Mouse (Mus musculus): Measurements from ENCODE around the gene Dop1b. TPM values are rescaled to one million over a fixed set of nuclear protein-coding genes. Genes with fewer than 3 reads are reported as not detected.

The Dop1b gene
- polyA plus RNA-seq, 1 experiment from 2014 or later: 30.7 TPM

GRCm38 (mm10) chr16:93726186-93726585, 14.5 kb downstream of the Dop1b start:
- Histone ChIP-seq H3K36me3 (ENCODE audit: inconsistent target) (peaks cover 19% of the 10 kb centered on the region; the same call in 1 of the 2 replicates), H3K4me3 (ENCODE audit: inconsistent target) (no peak overlapping the region), H3K27ac (no peak overlapping the region), H3K79me2 (ENCODE audit: inconsistent target) (peaks cover 17% of the 10 kb centered on the region; the same call in 1 of the 2 replicates)
- 100% methylated on average over 4 of the region's 4 CpGs for WGBS (ENCODE audit: missing documents)

DNA sequence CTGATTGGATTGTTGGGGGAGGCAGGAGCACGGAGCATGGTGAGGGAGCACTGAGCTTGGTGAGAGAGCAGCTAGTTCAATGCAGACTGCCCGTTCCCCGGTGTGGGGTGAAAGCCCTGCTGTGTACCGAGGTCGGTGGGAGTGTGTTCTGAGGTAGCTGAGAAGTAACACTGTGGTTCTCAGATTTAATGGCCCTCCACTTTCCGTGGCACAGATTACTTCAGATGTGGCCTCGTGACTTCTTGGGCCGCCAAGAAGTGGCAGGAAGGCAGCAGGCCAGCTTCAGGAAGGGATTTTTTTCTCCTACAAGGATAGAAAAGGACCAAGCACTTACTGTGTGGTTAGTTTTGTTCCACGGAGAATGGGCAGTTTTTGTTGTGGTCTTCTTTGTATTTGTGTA, 17.0 kb downstream of the Dop1b start:
- WGBS (ENCODE audit: missing documents): 78% methylated on average over 9 of the region's 9 CpGs
- Histone ChIP-seq H3K4me3 (ENCODE audit: inconsistent target) (no peak overlapping the region), H3K79me2 (ENCODE audit: inconsistent target) (peaks cover 1% of the 10 kb centered on the region; the same call in 1 of the 2 replicates), H3K27ac (no peak overlapping the region), H3K36me3 (ENCODE audit: inconsistent target) (peaks cover 19% of the 10 kb centered on the region; the same call in 1 of the 2 replicates)

GRCm38 (mm10) chr16:93729801-93730721, 18.4 kb downstream of the Dop1b start:
- Histone ChIP-seq H3K4me3 (ENCODE audit: inconsistent target) (no peak overlapping the region), H3K36me3 (ENCODE audit: inconsistent target) (peaks cover 27% of the 10 kb centered on the region), H3K27ac (no peak overlapping the region), H3K79me2 (ENCODE audit: inconsistent target) (no peaks in the 10 kb centered on the region; the same call in 1 of the 2 replicates)
- WGBS (ENCODE audit: missing documents): 89% methylated on average over 22 of the region's 23 CpGs

- WGBS (ENCODE audit: missing documents): 98% methylated on average over 8 of the region's 8 CpGs
- H3K4me3 ChIP-seq (ENCODE audit: inconsistent target): no peak overlapping the region
- peaks cover 29% of the 10 kb centered on the region for H3K36me3 ChIP-seq (ENCODE audit: inconsistent target)
- no peaks in the 10 kb centered on the region; the same call in 1 of the 2 replicates for H3K79me2 ChIP-seq (ENCODE audit: inconsistent target)
- H3K27ac ChIP-seq: no peak overlapping the region
Observed at GRCm38 (mm10) chr16:93731310-93731709, 19.6 kb downstream of the Dop1b start.

GRCm38 (mm10) chr16:93732875-93733569, 21.3 kb downstream of the Dop1b start:
- 91% methylated on average over 18 of the region's 18 CpGs for WGBS (ENCODE audit: missing documents)
- H3K4me3 ChIP-seq (ENCODE audit: inconsistent target): no peak overlapping the region
- peaks cover 29% of the 10 kb centered on the region for H3K36me3 ChIP-seq (ENCODE audit: inconsistent target)
- H3K27ac ChIP-seq: no peak overlapping the region
- H3K79me2 ChIP-seq (ENCODE audit: inconsistent target): no peaks in the 10 kb centered on the region; the same call in 1 of the 2 replicates

DNA sequence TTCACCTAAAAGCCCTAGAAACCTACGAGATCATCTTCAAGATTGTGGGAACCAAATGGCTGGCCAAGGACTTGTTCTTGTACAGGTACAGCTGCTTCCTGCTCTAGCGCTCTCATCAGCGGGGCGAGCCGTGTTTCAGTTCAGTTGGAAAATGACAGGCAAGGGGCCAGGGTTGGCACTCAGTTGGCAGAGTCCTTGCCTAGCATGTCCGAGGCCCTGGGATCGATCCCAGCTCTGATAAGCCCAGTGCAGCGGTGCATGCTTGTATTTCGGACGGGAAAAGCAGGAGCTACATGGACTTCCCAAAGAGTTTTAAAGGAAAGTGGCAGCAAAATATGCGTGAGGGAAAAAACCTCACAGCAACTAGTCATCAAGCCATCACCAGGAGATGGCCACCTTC, 27.5 kb downstream of the Dop1b start:
- Histone ChIP-seq H3K27ac (no peak overlapping the region), H3K36me3 (ENCODE audit: inconsistent target) (peaks cover 37% of the 10 kb centered on the region), H3K79me2 (ENCODE audit: inconsistent target) (no peaks in the 10 kb centered on the region), H3K4me3 (ENCODE audit: inconsistent target) (no peak overlapping the region)
- WGBS (ENCODE audit: missing documents): 94% methylated on average over 11 of the region's 11 CpGs

DNA sequence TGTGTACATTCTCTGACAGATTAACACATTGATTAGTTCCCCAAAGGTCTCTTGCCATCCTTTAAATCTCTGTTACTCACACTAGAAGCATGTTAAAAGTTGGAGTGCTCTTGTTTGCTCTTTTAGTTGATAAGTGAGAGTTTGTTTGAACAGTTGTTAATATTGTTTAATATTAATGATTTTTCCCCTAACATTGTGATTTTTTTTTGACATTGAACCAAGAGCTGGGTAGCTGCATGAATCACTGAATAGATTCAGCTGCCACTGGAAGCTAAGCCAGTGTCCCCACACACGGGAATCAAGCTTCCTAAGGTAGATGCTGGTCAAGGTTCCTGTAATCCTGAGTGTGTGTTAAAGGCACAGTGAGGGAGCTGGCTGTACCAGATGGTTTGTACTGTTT, 31.2 kb downstream of the Dop1b start:
- Histone ChIP-seq H3K36me3 (ENCODE audit: inconsistent target) (peaks cover 22% of the 10 kb centered on the region; the same call in 1 of the 2 replicates), H3K27ac (no peak overlapping the region)

DNA sequence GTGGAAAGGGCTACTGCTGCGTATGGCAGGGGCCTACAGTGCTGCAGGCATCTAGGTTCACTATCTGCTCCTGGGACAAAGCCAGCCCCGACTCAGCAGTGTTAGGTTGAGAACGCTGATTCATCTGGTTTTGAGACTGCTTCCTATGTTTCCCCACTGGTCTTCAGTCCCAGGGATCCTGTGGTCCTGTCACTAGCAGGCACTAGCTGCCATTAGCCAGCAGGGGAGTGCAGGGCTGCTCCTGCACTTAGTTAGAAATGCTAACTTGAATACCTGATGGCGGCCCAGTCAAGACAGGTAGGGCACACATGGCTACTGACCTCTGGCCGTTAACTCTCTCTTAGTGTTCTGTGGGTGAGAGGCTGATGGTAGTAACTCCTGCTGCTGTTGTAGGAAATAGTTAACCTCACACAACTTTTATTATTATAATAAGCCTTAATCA, 32.4 kb downstream of the Dop1b start:
- WGBS (ENCODE audit: missing documents): 62% methylated on average over 5 of the region's 5 CpGs
- Histone ChIP-seq H3K79me2 (ENCODE audit: inconsistent target) (no peaks in the 10 kb centered on the region), H3K27ac (no peak overlapping the region), H3K36me3 (ENCODE audit: inconsistent target) (peaks cover 20% of the 10 kb centered on the region; the same call in 1 of the 2 replicates), H3K4me3 (ENCODE audit: inconsistent target) (no peak overlapping the region)

More for the DNA sequence above, 31.2 kb downstream of the Dop1b start:
- Histone ChIP-seq H3K79me2 (ENCODE audit: inconsistent target) (no peaks in the 10 kb centered on the region), H3K4me3 (ENCODE audit: inconsistent target) (no peak overlapping the region)
- 100% methylated on average over 1 of the region's 1 CpGs for WGBS (ENCODE audit: missing documents)

- H3K27ac ChIP-seq: no peak overlapping the region
- H3K79me2 ChIP-seq (ENCODE audit: inconsistent target): no peaks in the 10 kb centered on the region
- no peak overlapping the region for H3K4me3 ChIP-seq (ENCODE audit: inconsistent target)
- WGBS (ENCODE audit: missing documents): 96% methylated on average over 9 of the region's 10 CpGs
- H3K36me3 ChIP-seq (ENCODE audit: inconsistent target): peaks cover 12% of the 10 kb centered on the region; the same call in 1 of the 2 replicates
Observed at GRCm38 (mm10) chr16:93744804-93745340, 33.2 kb downstream of the Dop1b start.

DNA sequence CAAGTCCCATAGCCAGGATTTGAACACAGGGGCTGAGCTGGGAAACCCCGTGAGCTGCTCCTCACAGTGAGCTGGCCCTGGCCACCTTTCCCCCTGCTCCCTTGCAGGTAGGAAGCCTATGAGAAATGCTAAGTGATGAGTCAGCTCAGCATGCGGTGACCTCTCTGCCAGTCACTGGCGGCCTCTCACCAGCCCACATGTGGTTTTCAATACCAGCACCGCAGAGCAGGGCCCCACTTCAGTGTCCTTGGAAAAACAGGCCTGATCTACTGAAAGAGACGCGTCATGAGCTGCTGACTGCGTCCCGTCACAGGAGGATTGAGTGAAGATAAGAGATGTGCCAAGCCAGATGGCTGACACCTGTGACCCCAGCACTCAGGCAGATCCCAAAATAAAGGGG, 34.7 kb downstream of the Dop1b start:
- 88% methylated on average over 8 of the region's 8 CpGs for WGBS (ENCODE audit: missing documents)

DNA sequence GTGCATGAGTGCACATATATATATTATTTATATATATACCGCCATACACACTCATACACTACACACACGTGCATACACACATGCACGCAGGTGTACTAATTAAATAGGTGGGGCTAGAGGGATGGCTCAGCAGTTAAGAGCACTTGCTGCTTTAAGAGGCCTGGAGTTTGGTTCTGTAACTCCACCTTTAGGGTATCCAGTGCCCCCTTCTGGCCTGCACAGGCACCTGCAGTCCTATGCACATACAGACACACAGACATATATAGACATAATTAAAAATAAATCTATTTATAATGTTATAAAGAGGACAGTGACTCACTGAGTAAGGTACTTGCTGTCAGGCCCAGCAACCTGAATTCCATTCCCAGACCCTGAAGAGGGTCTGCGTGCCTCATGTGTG, 35.3 kb downstream of the Dop1b start:
- 100% methylated on average over 3 of the region's 4 CpGs for WGBS (ENCODE audit: missing documents)
- Histone ChIP-seq H3K4me3 (ENCODE audit: inconsistent target) (no peak overlapping the region), H3K79me2 (ENCODE audit: inconsistent target) (no peaks in the 10 kb centered on the region), H3K36me3 (ENCODE audit: inconsistent target) (0 out of 2 replicates have a peak, but pooled peaks cover 7% of the 10 kb centered on the region), H3K27ac (no peak overlapping the region)

More for the DNA sequence above, 34.7 kb downstream of the Dop1b start:
- Histone ChIP-seq H3K36me3 (ENCODE audit: inconsistent target) (0 out of 2 replicates have a peak, but pooled peaks cover 7% of the 10 kb centered on the region), H3K27ac (no peak overlapping the region), H3K79me2 (ENCODE audit: inconsistent target) (no peaks in the 10 kb centered on the region), H3K4me3 (ENCODE audit: inconsistent target) (no peak overlapping the region)

- Histone ChIP-seq H3K27ac (no peak overlapping the region), H3K36me3 (ENCODE audit: inconsistent target) (peaks cover 7% of the 10 kb centered on the region; the same call in 1 of the 2 replicates), H3K79me2 (ENCODE audit: inconsistent target) (no peaks in the 10 kb centered on the region), H3K4me3 (ENCODE audit: inconsistent target) (no peak overlapping the region)
- WGBS (ENCODE audit: missing documents): 84% methylated on average over 6 of the region's 6 CpGs
Observed at GRCm38 (mm10) chr16:93747421-93747820, 35.7 kb downstream of the Dop1b start.

DNA sequence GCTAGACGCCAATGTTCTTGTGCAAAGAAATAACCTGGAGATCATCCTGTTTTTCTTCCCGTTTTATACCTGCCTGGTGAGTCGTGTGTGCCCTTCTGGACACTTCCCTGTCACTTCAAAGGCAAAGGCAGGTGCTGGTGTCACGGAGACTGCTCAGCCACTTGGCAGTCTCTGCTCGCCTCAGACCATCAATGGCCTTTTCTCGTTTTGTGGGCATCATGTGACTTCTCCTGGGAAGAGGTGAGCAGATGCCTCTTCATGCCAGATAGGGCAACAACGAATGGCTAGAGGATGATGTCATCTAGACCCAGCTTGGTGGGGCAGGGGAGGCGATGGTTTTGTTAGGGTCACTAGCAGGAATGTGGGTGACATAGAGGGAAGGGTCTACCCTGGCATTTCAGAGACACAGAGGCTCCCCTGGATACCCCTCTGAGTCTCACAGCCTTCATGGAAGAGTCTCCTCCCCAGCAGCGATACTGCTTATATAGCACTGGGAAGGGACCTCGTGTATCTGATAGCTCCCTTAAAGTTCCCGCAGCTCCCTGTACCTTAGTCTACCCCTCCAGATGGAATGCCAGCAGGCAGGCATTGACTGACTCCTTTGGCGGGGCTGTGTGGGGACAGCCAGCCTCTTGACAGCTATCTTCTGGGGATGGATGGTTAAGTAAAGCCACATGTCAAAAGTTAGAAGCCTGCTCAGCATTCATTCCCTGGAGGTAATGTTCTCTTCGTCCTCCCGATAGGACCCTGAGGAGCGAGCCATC, 37.6 kb downstream of the Dop1b start:
- peak overlapping the region; percentile 79 for H3K27ac ChIP-seq
- WGBS (ENCODE audit: missing documents): 92% methylated on average over 15 of the region's 15 CpGs
- H3K4me3 ChIP-seq (ENCODE audit: inconsistent target): no peak overlapping the region
- H3K79me2 ChIP-seq (ENCODE audit: inconsistent target): no peaks in the 10 kb centered on the region
- peaks cover 25% of the 10 kb centered on the region for H3K36me3 ChIP-seq (ENCODE audit: inconsistent target)

DNA sequence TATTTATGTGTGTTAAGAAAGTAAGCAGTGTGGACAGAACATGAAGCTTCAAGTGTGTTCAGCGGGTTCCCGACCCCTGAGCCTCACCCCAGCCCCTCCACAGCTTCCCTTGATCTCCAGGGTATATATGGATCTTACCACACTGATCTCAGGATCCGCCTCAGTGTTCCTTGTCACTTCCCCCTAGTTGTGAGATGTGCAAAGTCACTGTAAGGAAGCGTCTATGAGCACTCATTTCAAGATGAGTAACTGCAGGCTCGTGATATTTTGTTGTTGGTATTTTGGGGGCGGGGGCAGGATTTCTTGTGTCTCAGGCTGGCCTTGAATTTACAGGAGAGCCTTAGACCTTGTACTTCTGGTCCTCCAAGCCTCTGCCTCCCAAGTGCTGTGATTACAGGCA, 38.8 kb downstream of the Dop1b start:
- Histone ChIP-seq H3K27ac (peak overlapping the region; percentile 79), H3K4me3 (ENCODE audit: inconsistent target) (no peak overlapping the region), H3K36me3 (ENCODE audit: inconsistent target) (peaks cover 34% of the 10 kb centered on the region), H3K79me2 (ENCODE audit: inconsistent target) (no peaks in the 10 kb centered on the region)
- WGBS (ENCODE audit: missing documents): 13% methylated on average over 6 of the region's 6 CpGs

All from macrophage (primary cell).